Mouse (Mus musculus): ENCODE results near the gene Krt33b. TPM values are rescaled to one million over a fixed set of nuclear protein-coding genes. Genes with fewer than 3 reads are reported as not detected.

The Krt33b gene
- polyA plus RNA-seq, 1 experiment, result not detected

- no peak for DNase-seq (ENCODE audit: low read depth)
These were observed 35.9 kb downstream of the Krt33b start, which contains the start of gene Krtap17-1 for GRCm38 (mm10) chr11:99993620-99994383. Gene Krtap17-1, minus strand, starts transcription at chr11:99993994.

GRCm38 (mm10) chr11:99990571-99990970 is 39.1 kb downstream of the Krt33b start:
- DNase-seq (ENCODE audit: low read depth), result no peak

GRCm38 (mm10) chr11:99989881-99990405 is 39.7 kb downstream of the Krt33b start:
- no peak for DNase-seq (ENCODE audit: low read depth)

- no peak for DNase-seq (ENCODE audit: low read depth)
These were observed 41.1 kb downstream of the Krt33b start for GRCm38 (mm10) chr11:99988530-99988929.

- no peak for DNase-seq (ENCODE audit: low read depth)
These were observed 43.5 kb downstream of the Krt33b start, which contains the start of gene Krtap16-1 for GRCm38 (mm10) chr11:99986180-99986647. Gene Krtap16-1, minus strand, starts transcription at chr11:99986597.

- no peak for DNase-seq (ENCODE audit: low read depth)
These were observed 44.2 kb downstream of the Krt33b start for GRCm38 (mm10) chr11:99985291-99986092.

GRCm38 (mm10) chr11:99983442-99983841 is 46.2 kb downstream of the Krt33b start:
- no peak for DNase-seq (ENCODE audit: low read depth)

- DNase-seq (ENCODE audit: low read depth), result no peak
These were observed 46.9 kb downstream of the Krt33b start for GRCm38 (mm10) chr11:99982731-99983130.

- no peak for DNase-seq (ENCODE audit: low read depth)
These were observed 50.7 kb downstream of the Krt33b start, which contains the start of gene Krtap29-1 for GRCm38 (mm10) chr11:99978953-99979352. Gene Krtap29-1, minus strand, starts transcription at chr11:99979053.

Other genes with a start within 250 kb of the Krt33b start
- not detected in 2 replicates for gene Krtap4-8, start 249.2 kb downstream of the Krt33b start, polyA plus RNA-seq (2012; rRNA removed)
- gene Krtap4-9, start 244.7 kb downstream of the Krt33b start, polyA plus RNA-seq (2012; rRNA removed), result not detected in 2 replicates
- gene Gm11596, start 236.4 kb downstream of the Krt33b start, polyA plus RNA-seq (2012; rRNA removed), result not detected in 2 replicates
- not detected in 2 replicates for gene Gm11569, start 230.9 kb downstream of the Krt33b start, polyA plus RNA-seq (2012; rRNA removed)
- gene Gm11554, start 225.4 kb downstream of the Krt33b start, polyA plus RNA-seq (2012; rRNA removed), result not detected in 2 replicates
- gene Krtap4-13, start 220.0 kb downstream of the Krt33b start, polyA plus RNA-seq (2012; rRNA removed), result not detected in 2 replicates
- not detected in 2 replicates for gene Gm11564, start 214.2 kb downstream of the Krt33b start, polyA plus RNA-seq (2012; rRNA removed)
- gene 2300003K06Rik, start 191.8 kb downstream of the Krt33b start, polyA plus RNA-seq (2012; rRNA removed), result not detected in 2 replicates
- not detected in 2 replicates for gene Krtap4-16, start 178.3 kb downstream of the Krt33b start, polyA plus RNA-seq (2012; rRNA removed)
- not detected in 2 replicates for gene Gm11568, start 172.0 kb downstream of the Krt33b start, polyA plus RNA-seq (2012; rRNA removed)
- gene Gm11559, start 165.4 kb downstream of the Krt33b start, polyA plus RNA-seq (2012; rRNA removed), result not detected in 2 replicates
- not detected in 2 replicates for gene Krtap9-1, start 156.5 kb downstream of the Krt33b start, polyA plus RNA-seq (2012; rRNA removed)
- gene Gm11567, start 150.7 kb downstream of the Krt33b start, polyA plus RNA-seq (2012; rRNA removed), result not detected in 2 replicates
- gene Krtap31-1, start 121.9 kb downstream of the Krt33b start, polyA plus RNA-seq (2012; rRNA removed), result not detected in 2 replicates
- not detected in 2 replicates for gene Gm11565, start 115.1 kb downstream of the Krt33b start, polyA plus RNA-seq (2012; rRNA removed)
- not detected in 2 replicates for gene Krtap31-2, start 93.6 kb downstream of the Krt33b start, polyA plus RNA-seq (2012; rRNA removed)
- not detected in 2 replicates for gene Krtap9-5, start 81.4 kb downstream of the Krt33b start, polyA plus RNA-seq (2012; rRNA removed)
- not detected in 2 replicates for gene Krtap29-1, start 50.8 kb downstream of the Krt33b start, polyA plus RNA-seq (2012; rRNA removed)
- gene Krtap16-1, start 43.3 kb downstream of the Krt33b start, polyA plus RNA-seq (2012; rRNA removed), result not detected in 2 replicates
- gene Krtap17-1, start 35.9 kb downstream of the Krt33b start, polyA plus RNA-seq (2012; rRNA removed), result not detected in 2 replicates
- gene Krt33a, start 13.7 kb downstream of the Krt33b start, polyA plus RNA-seq (2012; rRNA removed), result 0.09 TPM in 1 of 2 replicates, not detected in the other
- gene Krt34, start 11.7 kb upstream of the Krt33b start, polyA plus RNA-seq (2012; rRNA removed), result not detected in 2 replicates
- gene Krt31, start 20.7 kb upstream of the Krt33b start, polyA plus RNA-seq (2012; rRNA removed), result 0.16 and 0.19 TPM in 2 replicates
- 0.71 and 3.7 TPM in 2 replicates for gene Krt32, start 58.4 kb upstream of the Krt33b start, polyA plus RNA-seq (2012; rRNA removed)
- gene Krt35, start 66.4 kb upstream of the Krt33b start, polyA plus RNA-seq (2012; rRNA removed), result 0.13 and 0.35 TPM in 2 replicates
- 0.63 and 1.0 TPM in 2 replicates for gene Krt36, start 75.8 kb upstream of the Krt33b start, polyA plus RNA-seq (2012; rRNA removed)
- gene Krt13, start 91.7 kb upstream of the Krt33b start, polyA plus RNA-seq (2012; rRNA removed), result not detected in 2 replicates
- 22.6 and 22.7 TPM in 2 replicates for gene Krt15, start 106.1 kb upstream of the Krt33b start, polyA plus RNA-seq (2012; rRNA removed)
- 181 and 213 TPM in 2 replicates for gene Krt19, start 118.8 kb upstream of the Krt33b start, polyA plus RNA-seq (2012; rRNA removed)
- 0.04 TPM in 1 of 2 replicates, not detected in the other for gene Krt9, start 163.4 kb upstream of the Krt33b start, polyA plus RNA-seq (2012; rRNA removed)
- 40.0 and 42.3 TPM in 2 replicates for gene Krt14, start 177.7 kb upstream of the Krt33b start, polyA plus RNA-seq (2012; rRNA removed)
- gene Krt16, start 219.0 kb upstream of the Krt33b start, polyA plus RNA-seq (2012; rRNA removed), result not detected in 2 replicates
- gene Krt17, start 231.2 kb upstream of the Krt33b start, polyA plus RNA-seq (2012; rRNA removed), result 2.4 and 2.9 TPM in 2 replicates
- gene Krt42, start 240.0 kb upstream of the Krt33b start, polyA plus RNA-seq (2012; rRNA removed), result not detected in 2 replicates